Mouse (Mus musculus) adrenal gland, postnatal 36 days (tissue): ENCODE measurements around the gene Ubiad1. TPM values are rescaled to one million over a fixed set of nuclear protein-coding genes. Genes with fewer than 3 reads are reported as not detected.

Source experiments
- DNase-seq, 2 experiments: peaks; one replicate each; pipeline ENCODE4 v3.0.0; 2021; ENCODE audit warnings: mixed read lengths in 1 of 2
- total RNA-seq, 2 experiments: library from RNA; stranded (reverse); gene quantifications; 2 replicates each; pipeline ENCODE4 v1.2.3; 2021

Gene Ubiad1
- total RNA-seq, 2 experiments from 2014 or later, result 18.9 to 20.8 TPM

GRCm38 (mm10) chr4:148453707-148454106 lies 9.1 kb upstream of the Ubiad1 start:
- peak; percentile 66 to 69 for DNase-seq

GRCm38 (mm10) chr4:148448853-148449245 lies 4.3 kb upstream of the Ubiad1 start:
- peak; percentile 48 to 51 for DNase-seq

DNA sequence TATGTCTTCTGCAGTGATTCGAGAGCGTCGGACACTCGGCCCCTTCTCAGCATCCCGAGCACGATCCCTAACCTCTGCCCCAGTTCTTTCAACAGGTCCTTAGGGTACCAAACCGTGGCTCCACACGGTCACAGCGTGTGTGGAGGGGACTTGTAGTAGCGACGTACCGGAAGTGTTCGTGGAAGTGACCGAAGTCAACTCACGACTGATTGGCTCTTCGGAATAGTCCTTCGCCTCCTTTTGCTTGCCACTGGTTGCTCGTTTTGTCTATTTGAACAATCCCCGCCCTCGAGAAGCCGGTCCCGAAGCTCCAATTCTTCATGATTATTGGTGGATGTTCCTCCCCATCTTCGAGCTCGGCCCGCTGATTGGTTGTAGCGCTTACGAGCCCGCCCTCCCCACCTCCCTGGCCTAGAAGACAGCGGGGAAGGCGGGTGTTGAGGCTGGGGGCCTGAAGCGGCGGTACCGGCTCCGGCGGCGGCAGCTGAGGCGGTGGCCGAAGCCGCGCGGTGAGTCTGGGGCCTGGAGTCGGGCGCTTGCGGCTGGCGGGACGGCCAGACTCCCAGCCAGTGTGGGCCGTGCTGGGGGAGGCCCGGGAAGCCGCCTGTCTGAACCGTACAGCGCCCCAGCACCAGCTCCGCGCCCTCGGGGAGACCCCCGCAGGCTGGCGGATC lies 3.7 kb upstream of the Ubiad1 start, which contains the start of gene Mtor:
Mtor (plus strand) TSS at position 433 of the 674 bp plus-strand sequence.
- DNase-seq, result peak; percentile 94 to 95

DNA sequence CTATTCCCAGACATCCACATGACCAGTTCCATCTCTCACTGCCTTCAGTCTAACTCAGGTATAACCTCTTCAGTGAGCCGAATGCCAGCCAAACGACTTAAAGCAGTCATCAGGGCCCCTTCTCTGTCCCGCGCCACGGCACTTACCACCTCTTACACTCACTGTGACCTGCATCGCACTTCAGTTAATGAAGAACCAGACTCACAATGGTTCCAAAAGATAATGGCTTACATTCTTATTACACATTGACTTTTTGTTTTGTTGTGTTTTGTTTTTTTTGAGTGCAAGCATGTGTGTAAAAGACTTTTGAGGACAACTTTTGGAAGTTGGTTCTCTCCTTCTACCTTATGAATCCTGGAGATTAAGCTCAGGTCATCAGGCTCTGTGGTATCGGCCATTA lies 2.0 kb downstream of the Ubiad1 start:
- DNase-seq, result no peak

DNA sequence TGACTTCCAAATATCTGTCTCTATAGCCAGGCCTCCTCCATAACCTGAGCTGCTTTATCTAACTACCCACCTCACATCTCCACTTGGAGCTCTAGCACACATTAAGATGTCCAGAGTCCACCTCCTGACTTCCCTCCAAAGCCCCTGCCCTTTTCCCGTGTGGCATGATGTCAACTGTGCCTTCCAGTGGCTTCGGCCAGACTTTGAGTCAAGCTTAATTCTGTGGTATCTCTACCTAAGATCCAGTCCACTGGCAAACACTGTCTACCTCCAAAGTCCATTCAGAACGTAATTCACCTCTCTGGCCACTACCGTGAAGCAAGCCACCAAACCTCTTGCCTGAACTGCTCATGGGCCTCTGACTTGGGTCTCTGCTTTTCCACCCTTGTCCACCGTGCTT lies 2.6 kb downstream of the Ubiad1 start:
- DNase-seq, result no peak

DNA sequence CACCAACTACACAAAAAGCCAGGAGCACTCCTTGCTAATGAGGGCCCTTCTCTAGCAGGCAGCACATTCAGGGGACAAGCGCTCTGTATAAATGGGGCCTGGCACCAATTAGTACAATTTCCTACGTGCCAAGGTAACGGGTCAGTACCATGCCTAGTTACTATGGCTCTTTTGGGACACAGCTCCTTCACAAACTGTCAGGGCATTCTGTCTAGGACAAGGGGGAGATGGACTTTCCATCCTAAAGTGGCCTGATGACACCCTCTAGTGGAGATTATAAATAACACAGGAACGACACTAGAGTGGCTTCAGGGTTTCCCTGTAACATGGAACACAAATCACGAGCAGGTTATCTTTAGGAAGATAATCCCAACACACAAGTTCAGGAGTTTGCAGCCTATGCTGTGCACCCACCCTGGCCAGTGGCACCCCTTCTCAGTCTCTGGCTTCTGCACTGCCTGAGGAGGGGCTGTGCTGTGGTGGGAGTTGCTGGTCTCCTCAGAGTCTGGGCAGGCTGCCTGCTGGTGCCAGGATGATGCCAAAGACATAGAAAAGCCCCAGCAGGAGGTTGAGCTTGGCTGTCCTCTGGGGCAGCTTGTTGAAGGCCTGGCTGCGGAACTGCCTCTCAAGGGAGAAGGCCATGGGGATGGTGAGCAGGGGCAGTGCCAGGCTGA lies 8.8 kb downstream of the Ubiad1 start:
- DNase-seq, result no peak

DNA sequence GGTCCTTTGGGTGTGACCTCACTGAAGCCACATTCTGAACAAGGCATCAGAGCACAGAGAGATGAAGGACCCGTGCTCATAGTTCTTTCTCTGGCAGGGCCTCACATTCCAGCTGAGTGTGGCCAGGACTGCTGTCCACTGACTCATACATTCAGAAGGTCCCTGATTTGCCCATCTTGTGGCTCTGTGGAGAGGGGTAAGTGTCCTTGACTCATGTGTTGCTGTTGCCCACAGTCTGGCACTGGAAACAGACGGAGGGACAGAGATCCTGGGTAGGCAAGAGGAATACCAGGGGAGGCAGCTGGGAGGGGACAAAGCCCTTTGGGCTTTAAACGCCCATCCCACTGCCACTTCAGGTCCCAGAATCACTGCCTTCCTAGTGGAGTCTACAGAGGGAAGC lies 9.5 kb downstream of the Ubiad1 start:
- DNase-seq, result peak; percentile 29 to 45

DNA sequence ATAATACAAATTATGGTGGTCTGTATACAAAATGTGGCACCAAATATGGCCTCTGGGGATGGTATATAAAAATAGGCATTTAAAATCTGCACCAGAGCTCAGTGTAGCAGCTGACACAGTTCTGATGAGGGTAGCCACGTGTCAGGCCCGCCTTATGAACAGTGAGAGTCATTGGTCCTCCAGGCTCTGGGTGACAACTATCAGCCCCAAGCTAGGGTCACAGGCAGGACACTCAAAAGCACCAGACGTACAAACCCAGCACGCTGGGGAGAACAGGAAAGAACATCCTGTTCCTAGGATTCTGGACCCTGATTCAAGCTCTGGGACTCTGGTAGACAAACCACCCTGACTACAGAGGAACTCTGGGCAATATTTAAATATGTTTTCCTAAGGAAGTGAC lies 10.0 kb downstream of the Ubiad1 start:
- no peak for DNase-seq

DNA sequence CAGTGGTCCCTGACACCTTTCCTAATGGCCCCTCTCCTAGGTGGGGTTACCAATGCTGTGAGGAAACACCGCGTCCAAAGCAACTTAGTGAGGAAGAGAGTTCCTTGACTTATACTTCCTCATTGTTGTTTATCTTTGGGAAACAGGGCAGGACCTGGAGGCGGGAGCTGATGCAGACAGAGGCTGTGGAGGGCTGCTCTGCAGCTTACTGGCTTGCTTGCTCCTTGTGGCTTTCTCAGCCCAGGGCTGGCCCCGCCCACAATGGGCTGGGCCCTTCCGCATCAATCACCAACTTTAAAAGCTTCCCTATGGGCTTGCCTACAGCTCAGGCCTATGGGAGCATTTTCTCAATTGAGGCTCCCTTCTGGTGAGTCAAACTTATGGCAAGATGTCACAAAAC lies 10.8 kb downstream of the Ubiad1 start:
- DNase-seq, result no peak

DNA sequence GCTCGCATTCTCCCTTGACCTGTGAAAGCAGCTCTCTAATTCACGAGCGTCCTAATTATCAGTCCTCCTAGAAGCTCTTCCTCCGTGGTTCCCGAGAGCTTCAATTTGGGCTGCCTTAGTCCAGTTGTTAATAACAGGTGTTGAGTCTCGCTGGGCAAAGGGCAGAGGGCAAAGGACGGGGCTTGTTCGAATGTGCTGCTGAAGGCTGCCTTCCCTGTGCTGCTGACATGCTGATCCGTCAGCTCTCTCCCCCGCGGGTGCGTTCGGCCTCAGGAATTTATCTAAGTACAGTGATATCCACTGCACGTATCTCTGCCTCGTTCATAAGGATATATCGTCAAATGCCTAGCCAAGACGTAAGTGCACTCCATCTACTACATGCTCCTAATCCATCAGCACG lies 11.2 kb downstream of the Ubiad1 start:
- DNase-seq, result no peak

DNA sequence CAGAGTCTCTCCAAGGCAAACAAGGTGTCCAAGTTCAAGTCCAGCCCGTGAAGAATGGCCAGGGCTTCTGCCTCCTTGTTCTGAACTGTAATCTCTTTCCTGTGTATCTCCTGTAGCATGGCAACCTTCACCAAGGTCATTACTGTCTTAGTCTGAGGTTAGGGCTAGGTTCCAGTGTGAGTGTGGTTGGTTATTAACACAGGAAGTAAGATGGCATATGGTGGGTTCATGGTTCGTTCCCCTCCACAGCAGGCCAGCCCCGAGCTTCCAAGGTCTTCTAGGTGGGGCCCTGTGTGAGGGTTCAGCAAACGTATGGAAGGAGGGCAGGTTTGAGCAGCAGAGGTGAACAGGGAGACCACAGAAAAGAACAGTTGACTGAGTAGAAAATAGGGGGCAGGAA lies 12.1 kb downstream of the Ubiad1 start:
- no peak for DNase-seq

DNA sequence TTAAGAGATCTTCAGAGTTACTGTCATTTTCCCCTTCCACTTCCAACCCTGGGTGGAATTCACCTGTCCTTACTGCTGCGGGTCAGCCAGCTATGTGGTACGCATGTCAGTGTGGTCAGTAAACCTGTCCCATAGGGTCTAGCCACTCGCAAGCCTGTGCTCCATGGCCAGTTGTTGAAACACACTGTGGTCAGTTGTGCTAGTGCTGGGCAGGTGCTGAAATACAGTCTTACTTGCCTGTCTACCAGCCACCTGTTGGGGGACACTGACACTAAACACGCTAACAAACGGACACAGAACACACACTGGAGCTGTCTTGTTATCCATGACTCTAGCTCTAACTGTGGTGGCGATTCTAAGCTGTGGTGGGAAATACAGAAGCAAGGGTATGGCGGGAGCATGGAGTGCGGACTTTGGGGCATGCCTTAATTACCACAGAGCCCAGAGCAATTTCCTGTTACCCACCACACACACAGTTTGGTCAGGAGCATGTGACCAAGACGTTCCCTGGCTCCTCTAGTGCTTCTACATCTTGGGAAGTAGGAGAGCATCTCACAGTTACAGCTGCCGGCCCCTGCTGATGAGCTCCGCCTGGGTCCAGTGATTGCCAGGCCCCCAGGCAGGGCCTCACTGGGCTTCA lies 13.6 kb downstream of the Ubiad1 start:
- no peak for DNase-seq

DNA sequence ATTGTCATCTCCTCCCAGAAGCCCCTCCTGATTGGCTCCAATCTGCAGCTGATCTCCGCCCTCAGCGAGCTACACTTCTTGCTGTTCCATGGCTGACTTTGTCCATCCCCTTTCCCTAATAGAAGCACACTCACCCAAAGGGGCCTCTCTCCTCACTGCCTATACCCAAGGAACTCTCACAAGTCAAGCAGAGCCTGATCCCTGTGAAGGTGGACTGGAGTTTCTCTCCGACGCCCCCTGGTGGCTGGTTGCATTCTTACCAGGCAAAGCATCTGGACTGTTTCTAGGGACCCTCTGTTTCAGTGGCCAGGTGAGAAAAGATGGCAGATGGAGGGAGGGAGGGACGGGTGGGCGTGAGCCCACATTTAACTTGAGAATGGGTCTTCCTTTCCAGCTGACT lies 14.9 kb downstream of the Ubiad1 start:
- DNase-seq, result peak; percentile 66 to 84

DNA sequence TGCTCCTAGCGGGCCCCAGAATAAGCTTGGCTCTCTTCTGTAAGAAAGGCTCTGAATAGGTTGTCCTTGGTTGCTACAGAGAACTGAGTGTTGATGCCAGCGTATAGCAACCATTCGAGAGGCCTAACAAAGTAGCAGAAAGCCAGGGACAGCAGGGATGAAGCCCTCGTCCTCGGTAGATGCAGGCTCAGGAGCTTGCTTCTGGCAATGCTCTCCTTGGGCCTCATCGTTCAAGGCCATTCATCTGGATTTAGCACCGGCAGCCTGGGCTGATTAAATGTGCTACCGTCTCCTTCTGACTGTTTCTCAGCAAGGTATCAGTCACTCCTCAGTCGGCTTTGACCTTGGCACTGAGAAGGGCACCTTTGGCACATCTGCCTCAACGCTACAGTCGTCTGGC lies 15.4 kb downstream of the Ubiad1 start:
- DNase-seq, result peak in 1 of 2 experiments; percentile 26

GRCm38 (mm10) chr4:148428544-148428943 lies 16.0 kb downstream of the Ubiad1 start:
- no peak for DNase-seq

DNA sequence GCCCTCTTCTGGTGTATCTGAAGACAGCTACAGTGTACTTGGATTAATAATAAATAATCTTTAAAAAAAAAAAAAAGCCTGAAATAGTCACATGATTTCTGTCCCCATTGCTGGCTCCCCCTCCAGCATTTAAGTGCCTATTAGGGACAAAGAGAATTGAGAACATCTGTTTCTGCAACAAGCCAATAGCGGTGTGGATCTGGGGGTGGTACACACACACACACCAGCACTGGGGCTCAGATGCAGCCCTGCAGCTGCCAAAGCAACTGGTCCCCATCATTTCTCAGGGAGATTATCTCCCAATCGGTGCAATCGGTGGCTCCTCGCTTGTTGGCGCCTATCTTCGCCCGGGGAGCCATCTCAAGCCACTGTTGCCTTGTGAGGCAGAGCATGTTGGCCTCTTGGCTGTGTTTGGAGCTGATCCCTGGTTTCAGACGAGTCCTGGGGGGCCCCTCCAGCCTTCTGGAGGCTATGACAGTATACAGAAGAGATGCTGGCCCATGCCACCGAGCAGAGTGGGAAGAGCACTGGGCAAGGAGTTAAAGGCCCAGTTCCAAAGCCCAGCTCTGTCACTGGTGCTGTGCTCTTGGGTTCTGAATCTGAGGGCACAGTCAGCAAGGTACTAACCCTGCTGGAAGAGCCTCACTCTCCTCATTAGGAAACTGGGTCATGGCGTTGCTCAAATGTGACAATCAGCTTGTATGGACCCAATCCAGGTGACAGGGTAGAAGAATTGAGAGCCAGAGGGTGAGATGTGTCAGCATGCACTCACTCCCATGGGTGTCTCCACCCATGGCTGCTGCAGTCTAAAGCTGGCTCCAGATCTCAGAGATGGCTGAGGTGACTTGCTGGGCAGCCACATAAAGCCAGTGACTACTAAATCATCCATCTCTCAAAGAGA lies 17.4 kb downstream of the Ubiad1 start:
- DNase-seq, result no peak

DNA sequence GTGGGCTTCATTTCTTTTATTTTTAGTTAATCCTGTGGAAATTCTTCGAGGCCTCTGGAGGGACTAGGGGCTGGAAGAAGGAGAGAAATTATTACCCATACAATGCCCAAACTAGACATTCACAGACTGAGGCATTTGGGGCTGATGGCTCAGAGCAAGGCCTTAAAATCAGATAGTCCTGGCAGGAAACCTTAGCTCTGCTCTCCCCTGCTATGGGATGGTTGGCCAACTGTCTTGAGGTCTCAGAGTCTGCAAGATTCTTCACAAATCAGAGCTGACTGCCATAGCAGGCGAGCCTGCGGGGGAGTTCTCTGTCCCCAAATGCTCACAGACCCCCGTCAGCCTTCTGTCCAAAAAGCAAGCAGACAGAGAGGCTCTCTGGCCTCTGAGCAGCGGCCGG lies 27.0 kb downstream of the Ubiad1 start:
- no peak for DNase-seq

DNA sequence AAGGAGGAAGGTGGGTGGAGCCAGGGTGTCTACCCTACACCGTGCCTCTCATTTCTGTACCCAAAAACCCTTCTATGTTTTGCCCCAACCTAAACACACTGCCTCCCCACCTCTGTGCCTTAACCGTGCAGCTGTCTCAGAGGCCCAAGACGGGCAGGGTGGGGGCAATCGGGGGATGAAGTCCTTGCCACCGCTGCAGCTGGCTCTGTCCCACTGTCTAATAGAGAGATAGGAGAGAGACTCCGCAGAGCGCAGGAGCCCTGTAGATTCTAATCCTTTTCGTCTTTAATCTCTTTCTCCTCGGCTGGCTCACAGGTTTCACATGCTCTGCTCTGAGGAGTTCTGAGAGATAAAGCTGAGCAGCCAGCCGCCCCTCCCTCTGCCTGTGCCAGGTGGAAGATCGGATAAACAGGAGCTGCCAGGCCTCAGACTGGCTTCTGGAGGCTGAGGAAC lies 27.5 kb downstream of the Ubiad1 start:
- no peak for DNase-seq

- no peak for DNase-seq
These were observed 29.0 kb downstream of the Ubiad1 start for GRCm38 (mm10) chr4:148415575-148415974.

DNA sequence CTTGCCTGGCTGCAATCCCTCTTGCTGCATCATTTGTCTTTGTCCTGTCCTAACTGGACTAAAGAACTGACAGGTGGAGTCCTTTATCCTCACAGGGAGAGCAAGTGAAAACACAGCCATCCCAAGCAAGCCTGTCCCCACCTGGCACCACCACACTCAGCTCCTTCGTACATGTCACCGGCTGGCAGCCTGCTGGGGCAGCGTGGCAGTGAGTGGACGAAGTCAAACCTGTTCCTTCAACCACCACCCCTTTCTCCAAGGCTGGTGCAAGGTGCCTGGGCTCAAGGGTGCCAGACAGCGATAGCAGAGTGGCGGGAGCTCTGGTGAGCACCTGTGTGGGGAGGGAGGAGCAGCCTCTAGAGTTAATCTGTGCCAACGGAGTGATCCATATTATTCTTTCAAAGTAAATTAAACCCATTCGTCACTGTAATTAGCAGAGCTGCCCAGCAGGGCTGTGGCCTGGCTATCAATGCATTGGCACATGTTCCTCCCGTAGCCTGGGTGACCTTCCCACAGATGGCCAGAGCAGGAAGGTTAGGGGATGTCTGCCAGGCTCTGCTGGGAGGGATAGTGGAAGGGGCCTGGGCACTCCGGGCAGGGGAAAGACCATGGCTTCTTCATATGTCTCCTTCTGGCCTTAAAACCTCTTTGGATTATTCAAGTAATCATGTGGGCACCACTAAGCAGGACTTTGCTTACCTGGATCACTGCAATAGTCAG lies 36.2 kb downstream of the Ubiad1 start:
- DNase-seq, result no peak

- DNase-seq, result no peak
These were observed 39.2 kb downstream of the Ubiad1 start for GRCm38 (mm10) chr4:148405255-148405788.
